Mouse (Mus musculus) T-helper 1 cell (primary cell): ENCODE measurements at regions not wholly inside any gene's neighbourhood (a gene's known extent, or its start where the extent isn't known, plus 50 kb on each side); places are given as distances from the start of the nearest gene placed in this dataset.

Experiments
- in situ Hi-C: fragments of 300-600 bp; cut with MboI, MseI; formaldehyde crosslinking; loops from one replicate; pipeline ENCODE4 v1.15.1; 2025; ENCODE audit warnings: high pct_unique_total_duplicates

- in situ Hi-C loops = loop anchor here (10.0 kb wide), 1 partner anchor 978 kb away; no protein-coding TSS in a partner anchor
Measured at GRCm38 (mm10) chr7:72362690-72363089, 56.3 kb upstream of the Mctp2 start.

GRCm38 (mm10) chr7:72391323-72391722 is 84.9 kb upstream of the Mctp2 start:
- in situ Hi-C loops = loop anchor here (5.0 to 25.0 kb wide), 4 partner anchors 463 to 1271 kb away; no protein-coding TSS in a partner anchor

- in situ Hi-C loops = no loop called here
Measured at GRCm38 (mm10) chr7:72400056-72400455, 93.6 kb upstream of the Mctp2 start.

- in situ Hi-C loops = no loop called here
Measured at GRCm38 (mm10) chr7:72406131-72406530, 99.7 kb upstream of the Mctp2 start.

- in situ Hi-C loops = no loop called here
Measured at GRCm38 (mm10) chr7:72408409-72408986, 102.1 kb upstream of the Mctp2 start.

GRCm38 (mm10) chr7:72438552-72438951 is 132.1 kb upstream of the Mctp2 start:
- in situ Hi-C loops = loop anchor here (10.0 kb wide), 1 partner anchor 696 kb away; no protein-coding TSS in a partner anchor

- in situ Hi-C loops = no loop called here
Measured at GRCm38 (mm10) chr7:72442001-72442400, 135.6 kb upstream of the Mctp2 start.

DNA sequence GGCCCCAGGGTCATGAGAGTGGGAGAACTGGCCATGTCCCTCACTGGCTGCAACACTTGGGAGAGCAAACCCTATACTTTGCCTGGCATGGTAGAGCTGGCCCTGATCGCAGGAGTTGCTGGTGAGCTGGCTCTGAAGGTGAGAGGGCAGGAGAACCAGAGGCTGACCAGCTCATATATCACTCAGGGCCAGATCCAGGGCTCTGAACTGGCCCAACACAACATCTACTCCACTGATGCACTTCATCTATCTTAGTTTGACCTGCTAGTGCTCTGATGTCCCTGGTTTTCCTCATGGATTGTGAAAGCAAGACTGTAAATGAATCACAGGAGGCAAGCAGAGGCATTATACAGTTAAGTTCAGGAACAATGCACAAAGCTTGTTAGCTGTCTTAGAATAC is 137.6 kb upstream of the Mctp2 start:
- in situ Hi-C loops = no loop called here

- in situ Hi-C loops = no loop called here
Measured at GRCm38 (mm10) chr7:72444792-72445191, 138.4 kb upstream of the Mctp2 start.

DNA sequence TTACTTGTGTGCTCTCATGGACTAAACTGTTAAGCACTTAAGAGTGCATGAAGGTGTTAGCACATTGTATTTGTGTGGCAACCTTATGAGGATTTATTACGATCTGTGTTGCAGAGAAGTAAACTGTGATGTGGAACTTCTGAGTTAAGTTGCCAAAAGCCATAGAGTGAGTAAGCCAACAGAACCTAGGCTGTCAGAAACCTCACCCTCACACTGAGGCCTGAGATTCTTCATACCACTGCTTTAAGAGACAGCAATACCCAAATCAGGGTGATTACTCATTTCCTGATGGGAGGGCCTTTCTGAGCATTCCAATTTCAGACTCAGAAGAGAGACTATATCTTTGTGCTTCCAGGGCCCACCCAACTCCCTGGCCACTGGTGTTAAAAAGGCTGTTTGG is 140.5 kb upstream of the Mctp2 start:
- in situ Hi-C loops = no loop called here

- in situ Hi-C loops = no loop called here
Measured at GRCm38 (mm10) chr7:72462978-72463377, 156.6 kb upstream of the Mctp2 start.

DNA sequence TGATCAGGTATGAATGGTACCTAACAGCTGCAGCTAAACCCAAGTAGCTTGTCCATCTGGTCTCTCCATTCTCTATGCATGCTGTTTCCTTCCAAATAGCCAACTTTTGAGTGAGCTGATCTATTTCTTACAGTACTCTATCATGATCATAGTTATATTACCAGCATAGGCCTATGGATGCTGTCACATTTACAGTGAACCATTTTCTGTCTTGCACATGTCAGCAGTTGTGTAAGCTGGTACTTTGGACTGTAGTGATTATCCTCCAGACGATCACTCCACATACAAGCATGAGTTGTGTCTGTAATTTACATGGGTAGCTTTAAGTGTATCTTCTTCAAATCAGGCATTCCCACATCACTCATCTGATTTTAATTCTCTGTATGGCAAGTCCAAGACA is 158.2 kb upstream of the Mctp2 start:
- in situ Hi-C loops = no loop called here

GRCm38 (mm10) chr7:72469691-72470090 is 163.3 kb upstream of the Mctp2 start:
- in situ Hi-C loops = no loop called here

- in situ Hi-C loops = no loop called here
Measured at GRCm38 (mm10) chr7:72474751-72475150, 168.3 kb upstream of the Mctp2 start.

GRCm38 (mm10) chr7:72478936-72479335 is 172.5 kb upstream of the Mctp2 start:
- in situ Hi-C loops = no loop called here

DNA sequence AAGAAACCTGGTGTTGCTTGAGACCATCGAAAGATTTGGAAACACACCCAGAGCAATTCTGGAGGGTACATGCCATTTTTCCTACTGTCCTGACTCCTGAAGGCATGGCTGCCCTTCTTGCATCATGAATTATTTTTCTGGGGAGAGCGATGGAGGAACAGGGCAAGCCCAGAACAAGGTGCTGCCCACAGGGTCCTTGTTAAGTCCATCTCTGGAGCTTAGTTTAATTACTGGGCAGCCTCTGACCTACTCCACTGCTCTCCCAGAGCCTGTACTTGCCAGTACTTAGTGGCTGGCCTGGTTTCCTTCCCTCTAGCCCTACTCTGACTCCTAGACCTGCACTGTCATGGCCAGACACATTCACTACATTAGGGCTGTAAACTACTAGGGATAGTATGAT is 174.9 kb upstream of the Mctp2 start:
- in situ Hi-C loops = no loop called here

GRCm38 (mm10) chr7:72490161-72490560 is 183.8 kb upstream of the Mctp2 start:
- in situ Hi-C loops = no loop called here

GRCm38 (mm10) chr7:72493292-72493691 is 186.9 kb upstream of the Mctp2 start:
- in situ Hi-C loops = no loop called here

DNA sequence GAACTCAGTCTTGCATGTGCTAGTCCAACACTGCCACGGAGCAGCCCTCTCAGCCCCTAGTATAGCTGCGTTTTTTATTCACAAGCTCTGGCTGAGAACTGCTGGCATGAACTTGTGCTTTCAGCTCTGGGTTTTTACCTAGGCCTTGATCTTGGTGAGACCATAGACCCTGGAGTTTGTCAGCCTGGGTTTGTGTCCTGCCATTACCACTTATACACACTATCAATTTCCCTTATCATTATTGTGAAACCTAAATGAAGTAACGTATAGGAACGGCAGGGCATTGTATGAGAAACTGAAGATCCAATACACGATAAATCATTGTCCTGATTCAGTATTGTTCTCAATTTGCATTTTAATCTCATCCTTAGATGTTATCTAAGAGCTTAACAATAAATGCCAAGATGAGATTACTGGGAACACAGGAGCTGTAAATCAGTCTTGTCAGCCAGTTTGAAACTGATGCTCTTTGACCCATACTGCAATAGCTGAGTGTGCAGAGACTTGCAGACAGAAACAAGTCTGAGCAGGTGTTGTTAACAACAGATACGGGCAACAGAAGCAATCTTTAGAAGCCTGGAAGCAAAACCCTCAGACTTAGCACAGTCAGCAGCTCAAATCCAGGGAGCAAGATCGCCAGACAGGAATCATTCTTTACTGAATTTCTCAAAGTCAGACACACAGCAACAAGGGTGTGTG is 190.7 kb upstream of the Mctp2 start:
- in situ Hi-C loops = no loop called here

DNA sequence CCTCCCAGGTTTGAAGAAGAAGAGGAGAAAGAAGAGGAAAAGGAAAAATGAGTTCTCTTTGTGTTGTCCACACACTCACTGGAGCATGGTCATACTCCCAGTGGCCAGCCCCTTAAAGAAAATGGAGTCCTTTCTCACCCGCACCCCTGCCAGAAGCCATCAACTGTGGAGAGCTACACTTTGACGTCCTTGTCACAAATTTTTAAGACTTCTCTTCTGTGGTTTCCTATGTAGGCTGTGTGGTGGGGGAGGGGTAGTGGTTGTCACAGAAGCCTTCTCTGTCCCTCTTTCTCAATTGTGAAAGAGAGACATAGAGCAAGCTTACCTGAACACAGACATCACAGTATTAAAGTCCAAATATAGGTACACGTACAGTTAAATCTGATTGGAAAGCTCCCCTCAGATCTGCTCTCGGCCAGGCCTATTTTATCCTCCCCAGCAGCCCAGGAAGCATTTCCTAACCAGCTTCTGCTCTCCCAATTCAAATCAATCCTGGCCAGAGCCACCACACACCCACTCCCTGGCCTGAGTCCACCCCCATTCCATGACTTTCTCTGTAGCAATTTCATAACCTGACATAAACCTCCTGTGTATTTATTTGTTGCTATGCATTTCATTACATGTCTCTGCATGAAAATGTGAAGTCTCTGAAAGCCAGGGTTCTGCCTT is 192.3 kb upstream of the Mctp2 start:
- in situ Hi-C loops = no loop called here

DNA sequence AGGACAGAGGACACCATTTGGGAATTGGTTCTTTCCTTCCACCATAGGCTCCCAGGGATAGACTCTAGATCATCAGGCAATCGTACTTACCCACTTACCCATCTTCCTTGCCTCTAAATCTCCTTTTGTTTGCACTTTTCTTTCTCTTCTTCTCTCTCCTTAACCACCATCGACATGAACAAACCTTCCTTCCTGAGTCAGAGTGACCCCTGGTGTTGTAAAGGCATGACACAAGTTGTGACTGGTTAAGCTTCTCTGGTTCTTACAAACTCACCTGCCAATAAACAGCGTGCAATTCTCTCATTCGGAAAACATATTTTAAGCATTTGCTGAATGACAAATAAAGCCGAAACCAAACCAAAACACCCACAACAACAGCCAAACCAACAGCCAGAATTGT is 193.4 kb upstream of the Mctp2 start:
- in situ Hi-C loops = no loop called here

- in situ Hi-C loops = no loop called here
Measured at GRCm38 (mm10) chr7:72500190-72500589, 193.8 kb upstream of the Mctp2 start.

DNA sequence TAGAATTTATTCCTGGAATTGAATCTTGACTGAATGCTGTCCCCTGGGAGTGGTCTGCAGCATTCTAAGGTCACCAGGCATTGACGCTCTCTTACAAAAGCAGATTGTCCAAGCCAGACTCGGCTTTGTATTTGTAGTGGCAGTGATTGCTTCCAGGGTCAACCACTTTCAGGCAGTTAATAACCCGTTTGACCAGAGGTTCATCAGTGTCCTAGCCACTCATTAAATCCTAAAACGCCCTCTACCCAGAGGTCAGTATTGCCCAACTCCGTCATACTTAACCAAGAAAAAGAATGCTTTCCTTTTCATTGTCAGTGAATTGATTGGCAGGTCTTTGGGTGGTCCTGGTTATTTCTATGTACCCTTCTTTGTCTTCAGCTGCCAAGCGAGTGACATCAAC is 194.6 kb upstream of the Mctp2 start:
- in situ Hi-C loops = no loop called here
